35 mouse cellular contexts compared by ENCODE assay signal in genomic region chr8:121350803-121351202, GRCm38 (mm10).
"Had no signal": no experiment of that assay in that cellular context is flagged by ENCODE, and none has a peak within 500 bp of the region (broad histone marks: within the 10 kb centered on the region; RNA-seq: fewer than 3 reads in every experiment).

No protein-coding gene starts in this region.

- H3K9ac ChIP-seq: heart, embryonic 12.5 days; heart, embryonic 13.5 days; heart, embryonic 15.5 days; hindbrain, embryonic 12.5 days; hindbrain, embryonic 13.5 days; hindbrain, embryonic 14.5 days; hindbrain, embryonic 15.5 days; intestine, embryonic 15.5 days; kidney, embryonic 15.5 days had no signal

- H3K4me2 ChIP-seq: heart, embryonic 11.5 days; heart, embryonic 12.5 days; heart, embryonic 13.5 days; heart, embryonic 15.5 days; hindbrain, embryonic 12.5 days; hindbrain, embryonic 13.5 days; hindbrain, embryonic 14.5 days; hindbrain, embryonic 15.5 days; intestine, embryonic 15.5 days; kidney, embryonic 15.5 days had no signal

- H3K27me3 ChIP-seq: heart, embryonic 13.5 days; hindbrain, embryonic 15.5 days had no signal

- ATAC-seq: hindbrain, embryonic 16.5 days; hindbrain, postnatal 0 days; inflammation-experienced regulatory T-cells, adult 6 months; intestine, embryonic 15.5 days; intestine, embryonic 16.5 days; intestine, postnatal 0 days had no signal

- H3K4me3 ChIP-seq: heart, adult 2 months; heart, embryonic 10.5 days; heart, embryonic 12.5 days; heart, embryonic 13.5 days; heart, embryonic 15.5 days; hindbrain, embryonic 10.5 days; hindbrain, embryonic 12.5 days; hindbrain, embryonic 13.5 days; hindbrain, embryonic 15.5 days; intestine, embryonic 15.5 days; kidney, embryonic 15.5 days; layer of hippocampus, adult 2 months had no signal

- H3K9me3 ChIP-seq: heart, embryonic 10.5 days; heart, embryonic 12.5 days; heart, embryonic 13.5 days; heart, embryonic 15.5 days; hindbrain, embryonic 10.5 days; hindbrain, embryonic 12.5 days; hindbrain, embryonic 13.5 days; hindbrain, embryonic 15.5 days; intestine, embryonic 15.5 days; kidney, embryonic 15.5 days had no signal

- H3K27ac ChIP-seq: heart, adult 2 months; heart, embryonic 13.5 days; heart, embryonic 15.5 days; hindbrain, embryonic 10.5 days; hindbrain, embryonic 12.5 days; hindbrain, embryonic 13.5 days; hindbrain, embryonic 14.5 days; hindbrain, embryonic 15.5 days; hindbrain, postnatal 0 days; intestine, embryonic 15.5 days; kidney, embryonic 15.5 days; kidney, postnatal 0 days; layer of hippocampus, adult 2 months had no signal

- DNase-seq: heart, adult 2 months; heart, postnatal 10 days; heart, postnatal 14 days; heart, postnatal 36 days; heart, postnatal 4 days; kidney, adult 11 months; kidney, adult 18-20 months; kidney, adult 2 months; kidney, adult 8-10 months; kidney, adult 9 months; kidney, postnatal 10 days; kidney, postnatal 14 days; kidney, postnatal 25 days; kidney, postnatal 36 days; kidney, postnatal 4 days; layer of hippocampus, adult 9-11 months had no signal

- H3K36me3 ChIP-seq: heart, embryonic 10.5 days; heart, embryonic 12.5 days; heart, embryonic 13.5 days; heart, embryonic 15.5 days; hindbrain, embryonic 10.5 days; hindbrain, embryonic 12.5 days; hindbrain, embryonic 13.5 days; hindbrain, embryonic 15.5 days; intestine, embryonic 15.5 days; kidney, embryonic 15.5 days had no signal

- H3K4me1 ChIP-seq: hindbrain, embryonic 15.5 days had no signal
